Mouse (Mus musculus) kidney, postnatal 0 days (tissue): ENCODE measurements around the gene Slc26a10. TPM values are rescaled to one million over a fixed set of nuclear protein-coding genes. Genes with fewer than 3 reads are reported as not detected.
A peak's percentile ranks its signal among the peaks of the same experiment; 100 is the strongest.
"Not testable (repeated sequence)": the region's sequence is repeated elsewhere in the genome, so short reads cannot be mapped to it uniquely, and the experiment has no call there.

Experiments used
- ATAC-seq: fragments of 200-750 bp; cut with Nextera tagmentation; replicated peaks from 2 replicates; pipeline ENCODE4 v1.8.0; 2017; ENCODE audit warnings: low read depth, moderate number of reproducible peaks, moderate TSS enrichment, moderate library complexity; ENCODE audit not compliant: low FRiP score
- DNase-seq: peaks from one replicate; pipeline ENCODE4 v3.0.0-alpha.2; 2016; ENCODE audit warnings: low spot score
- H3K27ac ChIP-seq: fragments of 300-500 bp; sonication (generic); 2 replicates; pipeline ENCODE4 v1.5.1; 2014; ENCODE audit warnings: mild to moderate bottlenecking
- H3K27me3 ChIP-seq: fragments of 300-500 bp; sonication (generic); 2 replicates; pipeline ENCODE4 v1.6.1; 2014; ENCODE audit warnings: low read length, mixed read lengths; ENCODE audit not compliant: insufficient read depth
- H3K36me3 ChIP-seq: fragments of 300-500 bp; sonication (generic); 2 replicates; pipeline ENCODE4 v1.6.1; 2014; ENCODE audit warnings: low read length, mixed read lengths; ENCODE audit not compliant: insufficient read depth
- H3K4me1 ChIP-seq: fragments of 300-500 bp; sonication (generic); replicated peaks from 2 replicates; pipeline ENCODE4 v1.6.1; 2014; ENCODE audit warnings: antibody characterized with exemption, low read length, mixed read lengths; ENCODE audit not compliant: insufficient read depth
- H3K4me2 ChIP-seq: fragments of 300-500 bp; sonication (generic); 2 replicates; pipeline ENCODE4 v1.6.1; 2014; ENCODE audit warnings: mild to moderate bottlenecking, low read length, moderate library complexity, mixed read lengths
- H3K4me3 ChIP-seq: fragments of 300-500 bp; sonication (generic); replicated peaks from 2 replicates; pipeline ENCODE4 v1.5.1; 2014; ENCODE audit warnings: low read depth, low read length
- H3K9ac ChIP-seq: fragments of 300-500 bp; sonication (generic); 2 replicates; pipeline ENCODE4 v1.6.1; 2014; ENCODE audit warnings: low read depth, low read length
- H3K9me3 ChIP-seq: fragments of 300-500 bp; sonication (generic); replicated peaks from 2 replicates; pipeline ENCODE4 v1.6.1; 2016; ENCODE audit warnings: low read length, inconsistent platforms, mixed read lengths
- CTCF ChIP-seq: IDR thresholded peaks from 2 replicates; pipeline ENCODE4 v1.5.1; 2016; ENCODE audit warnings: antibody characterized with exemption, low read depth, mild to moderate bottlenecking, moderate library complexity
- WGBS: fragments of 180-500 bp; shearing (Covaris S2); extraction: QIAGEN DNeasy Blood & Tissue Kit; methylation state at CpG from one replicate; pipeline ENCODE4 v1.1.7; 2014; 5-methylcytosine and 5-hydroxymethylcytosine counted together
- polyA plus RNA-seq: library from polyadenylated mRNA; unstranded; fragments of >200 nt; fragmentation: Nextera tagmentation; extraction: Ambion mirVana; gene quantifications from 2 replicates; pipeline ENCODE4 v1.2.1, GENCODE M21; 2015

Gene Slc26a10
- polyA plus RNA-seq, 1 experiment from 2014 or later: 3.1 TPM

DNA sequence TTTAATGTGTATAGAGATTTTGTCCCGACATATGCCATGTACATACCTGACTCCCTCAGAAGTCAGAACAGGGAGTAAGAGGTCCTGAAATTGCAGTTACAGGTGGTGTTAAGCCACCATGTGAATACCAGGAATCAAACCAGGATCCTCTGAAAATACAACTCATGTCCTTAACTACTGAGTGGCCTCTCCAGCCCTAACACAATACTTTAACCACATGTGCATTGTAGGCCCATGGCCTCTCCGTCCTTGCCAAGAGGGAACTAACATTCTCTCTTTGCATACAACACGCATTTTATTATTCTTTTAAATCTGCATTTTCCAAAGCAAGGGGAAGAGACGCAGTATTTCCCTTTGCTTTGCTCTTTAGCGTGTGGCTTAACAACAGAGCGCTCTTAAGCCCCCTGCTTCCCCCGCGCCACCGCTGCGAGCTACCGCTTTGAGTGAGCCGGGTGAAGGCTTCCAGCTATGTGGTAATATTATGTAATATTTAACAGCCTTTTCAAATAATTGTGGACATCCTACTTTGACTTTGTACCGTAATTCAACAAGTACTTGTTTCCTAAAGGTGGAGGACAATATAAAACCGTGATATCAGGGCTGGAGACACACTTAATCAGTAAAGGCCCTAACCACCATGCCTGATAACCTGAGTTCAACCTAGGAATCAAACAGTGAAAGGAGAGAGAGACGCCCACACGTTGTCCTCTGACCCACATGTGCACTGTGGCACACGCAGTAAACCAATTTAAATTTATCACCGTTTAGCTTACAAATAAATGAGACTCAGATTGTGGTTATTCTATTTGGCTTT is 41.9 kb downstream of the Slc26a10 start:
- no peak for ATAC-seq

DNA sequence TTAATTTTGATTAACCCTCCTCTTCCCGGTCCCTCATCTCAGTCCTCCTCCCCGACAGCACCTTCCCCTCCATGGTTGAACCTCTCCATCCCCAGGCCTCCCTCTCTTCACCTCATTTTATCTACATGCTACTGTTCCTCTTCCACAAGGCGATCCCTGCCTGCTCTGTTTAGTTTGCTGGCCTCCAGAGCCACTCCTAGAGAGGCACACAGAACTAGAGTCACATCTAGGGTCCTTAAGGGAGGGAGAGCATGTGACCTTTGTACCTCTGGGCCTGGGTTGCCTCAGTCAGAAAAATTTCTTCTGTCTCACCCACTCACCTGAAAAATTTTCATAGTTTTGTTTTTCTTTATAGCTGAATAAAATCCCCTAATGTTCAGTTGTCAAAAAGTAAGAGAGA is 42.5 kb downstream of the Slc26a10 start:
- ATAC-seq: no peak
- 82% methylated on average over 3 of the region's 3 CpGs for WGBS
- Histone ChIP-seq H3K9me3 (no peaks in the 10 kb centered on the region), H3K27ac (no peak overlapping the region), H3K4me3 (no peak overlapping the region), H3K4me1 (no peaks in the 10 kb centered on the region), H3K36me3 (no peaks in the 10 kb centered on the region), H3K9ac (no peak overlapping the region), H3K27me3 (no peaks in the 10 kb centered on the region), H3K4me2 (no peak overlapping the region)
- TF ChIP-seq CTCF: no peak
- no peak for DNase-seq

More for the DNA sequence above, 41.9 kb downstream of the Slc26a10 start:
- Histone ChIP-seq H3K36me3 (no peaks in the 10 kb centered on the region), H3K4me1 (no peaks in the 10 kb centered on the region), H3K9me3 (no peaks in the 10 kb centered on the region), H3K4me2 (no peak overlapping the region), H3K27ac (no peak overlapping the region), H3K27me3 (no peaks in the 10 kb centered on the region), H3K9ac (no peak overlapping the region), H3K4me3 (no peak overlapping the region)
- DNase-seq: no peak
- 77% methylated on average over 18 of the region's 18 CpGs for WGBS
- TF ChIP-seq CTCF: no peak

DNA sequence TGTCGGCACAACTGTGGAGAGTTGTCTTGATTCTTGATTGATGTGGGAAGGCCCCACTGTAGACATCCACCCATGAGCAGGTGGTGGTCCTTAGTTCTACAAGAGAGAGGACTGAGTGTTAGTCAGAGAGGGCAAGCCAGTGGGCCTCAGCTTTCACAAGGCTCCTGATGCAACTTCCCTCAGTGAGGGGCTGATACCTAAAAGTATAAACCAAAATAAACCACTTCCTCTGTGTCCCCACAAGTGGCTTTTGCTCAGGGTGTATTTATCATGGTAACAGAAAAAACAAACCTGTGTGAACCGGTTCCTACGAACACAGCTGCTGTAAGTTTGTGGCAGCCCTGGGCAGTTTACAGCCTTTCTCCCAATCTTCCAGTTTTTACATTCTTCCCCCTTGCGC is 43.9 kb downstream of the Slc26a10 start:
- Histone ChIP-seq H3K9me3 (no peaks in the 10 kb centered on the region), H3K27me3 (no peaks in the 10 kb centered on the region), H3K36me3 (no peaks in the 10 kb centered on the region), H3K27ac (no peak overlapping the region), H3K9ac (no peak overlapping the region), H3K4me1 (no peaks in the 10 kb centered on the region), H3K4me3 (no peak overlapping the region), H3K4me2 (no peak overlapping the region)
- WGBS: 72% methylated on average over 4 of the region's 4 CpGs
- no peak for ATAC-seq
- DNase-seq: no peak
- TF ChIP-seq CTCF: no peak

DNA sequence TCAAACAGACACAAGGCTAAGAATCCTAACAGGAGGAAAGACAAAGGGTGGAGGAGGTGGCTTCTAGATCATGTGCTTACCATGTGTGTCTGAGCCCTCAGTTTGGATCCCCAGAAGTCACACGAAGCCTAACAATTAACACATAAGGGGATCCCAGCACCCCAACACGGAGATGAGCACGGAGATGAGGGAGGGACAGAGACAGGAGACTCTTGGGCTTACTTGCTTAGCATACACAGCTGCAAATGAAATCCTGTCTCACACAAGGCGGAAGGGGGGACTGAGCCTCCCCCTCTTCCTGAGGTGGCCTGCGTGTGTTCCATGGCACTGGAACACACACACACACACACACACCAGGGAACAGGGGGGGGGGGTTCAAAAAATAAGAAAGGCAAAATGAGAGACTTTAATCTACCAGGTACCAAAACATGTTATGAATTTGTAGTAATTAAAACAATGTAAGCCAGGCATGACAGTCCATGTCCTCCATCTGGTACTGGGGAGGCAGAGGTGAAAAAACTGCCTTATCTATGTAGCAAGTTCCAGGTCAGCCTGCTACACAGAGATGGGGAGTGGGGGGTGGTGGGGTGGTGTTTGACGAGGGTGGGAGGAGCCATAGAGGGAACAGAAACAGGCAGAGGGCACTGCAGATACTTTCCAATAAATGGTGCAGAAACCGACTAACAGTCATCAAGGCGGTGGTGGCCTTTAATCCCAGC is 45.2 kb downstream of the Slc26a10 start:
- Histone ChIP-seq H3K27me3 (no peaks in the 10 kb centered on the region), H3K9me3 (no peaks in the 10 kb centered on the region), H3K4me2 (no peak overlapping the region), H3K27ac (no peak overlapping the region), H3K4me1 (no peaks in the 10 kb centered on the region), H3K9ac (no peak overlapping the region), H3K4me3 (no peak overlapping the region), H3K36me3 (no peaks in the 10 kb centered on the region)
- DNase-seq (no peak), ATAC-seq (no peak)
- TF ChIP-seq CTCF: no peak
- WGBS: 54% methylated on average over 8 of the region's 8 CpGs

DNA sequence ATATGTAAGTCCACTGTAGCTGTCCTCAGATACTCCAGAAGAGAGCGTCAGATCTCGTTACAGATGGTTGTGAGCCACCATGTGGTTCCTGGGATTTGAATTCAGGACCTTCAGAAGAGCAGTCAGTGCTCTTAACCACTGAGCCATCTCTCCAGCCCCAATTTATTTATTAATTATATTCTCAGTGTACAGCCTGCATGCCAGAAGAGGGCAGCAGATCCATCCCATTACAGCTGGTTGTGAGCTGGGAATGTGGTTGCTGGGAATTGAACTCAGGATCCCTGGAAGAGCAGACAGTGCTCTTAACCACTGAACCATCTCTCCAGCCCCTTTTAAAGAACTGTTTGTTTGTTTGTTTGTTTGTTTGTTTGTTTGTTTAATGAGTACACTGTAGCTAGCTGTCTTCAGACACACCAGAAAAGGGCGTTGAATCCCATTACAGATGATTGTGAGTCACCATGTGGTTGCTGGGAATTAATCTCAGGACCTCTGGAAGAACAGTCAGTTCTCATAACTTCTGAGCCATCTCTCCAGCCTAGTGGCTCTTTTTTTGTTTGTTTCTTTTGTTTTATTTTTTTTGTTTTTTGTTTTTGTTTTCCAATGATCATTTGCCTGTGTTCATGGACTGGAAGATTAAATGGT is 45.9 kb downstream of the Slc26a10 start:
- peak; percentile 67 for TF ChIP-seq CTCF
- not testable (repeated sequence) for H3K9ac ChIP-seq, H3K27ac ChIP-seq, H3K4me3 ChIP-seq, H3K36me3 ChIP-seq, DNase-seq, H3K4me2 ChIP-seq, H3K4me1 ChIP-seq, ATAC-seq, H3K27me3 ChIP-seq, H3K9me3 ChIP-seq
- WGBS: 86% methylated on average over 3 of the region's 3 CpGs

DNA sequence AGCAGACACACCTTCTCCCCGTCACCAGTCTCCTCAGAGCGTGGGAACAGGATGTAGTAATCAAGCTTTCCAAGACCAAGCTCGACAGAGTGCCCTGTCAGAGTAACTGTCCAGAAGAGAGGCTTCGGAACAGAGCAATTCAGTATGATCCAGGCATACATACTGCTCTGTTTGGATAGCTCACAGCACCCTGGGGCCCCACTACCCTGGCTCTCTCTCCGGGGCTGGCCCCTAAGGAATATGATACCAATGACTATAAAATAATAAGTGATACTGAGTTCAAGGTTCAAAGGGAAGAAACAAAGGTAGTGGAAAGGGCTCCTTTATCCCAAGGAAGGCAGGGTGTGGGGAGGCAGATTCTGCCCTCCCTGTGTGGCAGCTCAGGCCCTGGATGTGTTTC is 48.0 kb downstream of the Slc26a10 start:
- H3K4me1 ChIP-seq: no peaks in the 10 kb centered on the region
- H3K27me3 ChIP-seq: no peaks in the 10 kb centered on the region
- H3K4me2 ChIP-seq: no peak overlapping the region
- DNase-seq: no peak
- no peak overlapping the region for H3K9ac ChIP-seq
- no peak for ATAC-seq
- H3K27ac ChIP-seq: no peak overlapping the region
- 55% methylated on average over 5 of the region's 5 CpGs for WGBS
- TF ChIP-seq CTCF: no peak
- H3K9me3 ChIP-seq: no peaks in the 10 kb centered on the region
- H3K36me3 ChIP-seq: no peaks in the 10 kb centered on the region
- no peak overlapping the region for H3K4me3 ChIP-seq
